Comparison of ENCODE assay signal across 8 mouse cellular contexts in genomic region chr6:97486813-97487361, GRCm38 (mm10).
DNase-seq lines count a peak whose midpoint lies in the region; ATAC-seq and TF ChIP-seq lines count a peak whose summit lies in the region.

No protein-coding gene starts in this region.

- DNase-seq in spleen, adult 2 months (ENCODE audit: low read depth in 1 of 2, low spot score in 2 of 2), result no peak
- no peak for DNase-seq in spleen, postnatal 4 days (ENCODE audit: low spot score in 2 of 2)
- DNase-seq in limb, embryonic 11.5 days (ENCODE audit: low spot score), result peak; percentile 42
- peak; percentile 33 for DNase-seq in retina, embryonic 14.5 days (ENCODE audit: low spot score)
- DNase-seq in layer of hippocampus, postnatal 36 days, result no peak
- no peak for DNase-seq in left cerebral cortex, postnatal 10 days (ENCODE audit: extremely low spot score in 1 of 2, low spot score in 2 of 2)
- DNase-seq in lung, postnatal 4 days, result no peak

- no peak for TF ChIP-seq POLR2A in spleen, adult 2 months (IDR thresholded peaks at IDR 0.05; ENCODE audit: low read depth, low read length)

- no peaks in the 10 kb centered on the region for H3K36me3 ChIP-seq in spleen, adult 2 months (ENCODE audit: control insufficient read depth, insufficient read depth, low read length)
- H3K36me3 ChIP-seq in heart, embryonic 14.5 days (ENCODE audit: control insufficient read depth, insufficient read depth, low read length), result no peaks in the 10 kb centered on the region
- no peaks in the 10 kb centered on the region for H3K36me3 ChIP-seq in limb, embryonic 11.5 days (ENCODE audit: control insufficient read depth, insufficient read depth, low read length)

- H3K9me3 ChIP-seq in heart, embryonic 14.5 days (ENCODE audit: control insufficient read depth, low read length), result no peaks in the 10 kb centered on the region
- no peaks in the 10 kb centered on the region for H3K9me3 ChIP-seq in limb, embryonic 11.5 days (ENCODE audit: control insufficient read depth, low read length)

- peak overlapping the region; percentile 68 for H3K9ac ChIP-seq in heart, embryonic 14.5 days (ENCODE audit: low read length)
- H3K9ac ChIP-seq in limb, embryonic 11.5 days (ENCODE audit: low read length), result no peak overlapping the region; the same call in 1 of the 2 replicates

- peaks cover 5% of the 10 kb centered on the region for H3K27me3 ChIP-seq in spleen, adult 2 months (ENCODE audit: control insufficient read depth, insufficient read depth, low read length)
- no peaks in the 10 kb centered on the region for H3K27me3 ChIP-seq in heart, embryonic 14.5 days (ENCODE audit: control insufficient read depth, insufficient read depth, low read length)
- peaks cover 16% of the 10 kb centered on the region for H3K27me3 ChIP-seq in limb, embryonic 11.5 days (ENCODE audit: control insufficient read depth, insufficient read depth, low read length)

- intact Hi-C loops in left cerebral cortex, postnatal 10 days (cut with DNase I), result no loop called here

- H3K4me2 ChIP-seq in heart, embryonic 14.5 days (ENCODE audit: low read length), result peak overlapping the region; percentile 90
- peak overlapping the region; percentile 98 for H3K4me2 ChIP-seq in limb, embryonic 11.5 days (ENCODE audit: low read depth, severe bottlenecking)

- no peak for TF ChIP-seq CTCF in spleen, adult 2 months (IDR thresholded peaks at IDR 0.05; ENCODE audit: extremely low read depth, insufficient read depth, insufficient read length, insufficient replicate concordance)

- ATAC-seq in heart, embryonic 14.5 days (ENCODE audit: insufficient number of reproducible peaks, insufficient read depth, low FRiP score, low read depth), result no peak
- no peak for ATAC-seq in limb, embryonic 11.5 days (ENCODE audit: insufficient number of reproducible peaks, low FRiP score, low TSS enrichment, low read depth)

- peak overlapping the region; percentile 56 for H3K4me3 ChIP-seq in spleen, adult 2 months (ENCODE audit: extremely low read depth, insufficient read depth, insufficient read length)
- peak overlapping the region; percentile 45 to 46 for H3K4me3 ChIP-seq in heart, embryonic 14.5 days (ENCODE audit: control insufficient read depth in 1 of 2, insufficient read depth in 1 of 2, low read depth in 1 of 2, low read length in 2 of 2)
- H3K4me3 ChIP-seq in limb, embryonic 11.5 days (ENCODE audit: low read depth, low read length), result peak overlapping the region; percentile 45

- H3K27ac ChIP-seq in spleen, adult 2 months (ENCODE audit: insufficient read depth, low read length), result peak overlapping the region; percentile 52
- H3K27ac ChIP-seq in heart, embryonic 14.5 days (replicated peaks in 1 of 2; ENCODE audit: control insufficient read depth in 1 of 2, insufficient read depth in 1 of 2, low read depth in 2 of 2, low read length in 2 of 2), result no peak overlapping the region
- H3K27ac ChIP-seq in limb, embryonic 11.5 days (replicated peaks; ENCODE audit: low read depth, low read length), result no peak overlapping the region

- 43% methylated on average over 11 of the region's 11 CpGs for WGBS in spleen, adult 2 months
- WGBS in heart, embryonic 14.5 days, result 10% methylated on average over 11 of the region's 11 CpGs
- WGBS in limb, embryonic 11.5 days, result 18% methylated on average over 11 of the region's 11 CpGs

- peaks cover 10% of the 10 kb centered on the region for H3K4me1 ChIP-seq in spleen, adult 2 months (ENCODE audit: control insufficient read depth, insufficient read depth, insufficient read length)
- peaks cover 4 to 11% of the 10 kb centered on the region in 2 experiments for H3K4me1 ChIP-seq in heart, embryonic 14.5 days (ENCODE audit: control insufficient read depth in 2 of 2, insufficient read depth in 2 of 2, low read length in 2 of 2)
- H3K4me1 ChIP-seq in limb, embryonic 11.5 days (ENCODE audit: control insufficient read depth, insufficient read depth, low read length), result peaks cover 11% of the 10 kb centered on the region; the same call in 1 of the 2 replicates

Comparison
In these comparisons a context has a peak if more than half of its experiments do, and no peak if none do; other contexts are left out.
1. DNase-seq: peak in limb, embryonic 11.5 days (single experiment) and retina, embryonic 14.5 days (single experiment); none in spleen, adult 2 months (0 of 2), spleen, postnatal 4 days (0 of 2), layer of hippocampus, postnatal 36 days (0 of 2), left cerebral cortex, postnatal 10 days (0 of 2) and lung, postnatal 4 days (0 of 2).
2. Peak in every context shown above with its lines, with median percentiles within 50 percentile points of each other: H3K4me3 ChIP-seq.